Mouse (Mus musculus): ENCODE data around the gene Eif5a. TPM values are rescaled to one million over a fixed set of nuclear protein-coding genes. Genes with fewer than 3 reads are reported as not detected.
"Not testable (repeated sequence)": the region's sequence is repeated elsewhere in the genome, so short reads cannot be mapped to it uniquely, and the experiment has no call there.

Eif5a gene
- polyA plus RNA-seq, 1 experiment from 2014 or later = 914 TPM

DNA sequence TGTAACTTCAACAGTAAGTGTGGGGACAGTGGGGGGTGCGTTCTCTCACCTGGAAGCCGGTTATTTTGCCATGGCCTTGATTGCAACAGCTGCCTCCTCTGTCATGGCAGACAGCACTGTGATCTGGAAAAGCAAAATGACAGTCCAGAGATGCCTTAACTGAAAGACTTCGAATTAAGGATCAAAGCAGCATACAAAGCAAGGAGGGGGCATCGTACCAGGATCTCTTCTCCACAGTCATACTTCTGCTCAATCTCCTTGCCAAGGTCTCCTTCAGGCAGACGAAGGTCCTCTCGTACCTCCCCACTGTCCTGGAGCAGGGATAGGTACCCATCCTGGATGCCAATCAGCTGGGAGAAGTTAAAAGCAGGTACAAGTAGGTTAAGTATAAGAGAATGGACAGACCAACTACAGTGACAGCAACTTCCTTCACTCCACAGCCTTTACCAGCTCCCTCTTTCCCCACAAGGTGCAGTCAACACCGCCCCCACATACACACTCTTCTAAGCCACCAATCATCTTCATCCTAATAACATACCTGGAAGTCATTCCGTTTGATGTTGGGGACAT is 4.3 kb downstream of the Eif5a start:
- DNase-seq (no peak), ATAC-seq (no peak)
- H3K36me3 ChIP-seq (replicated peaks; ENCODE audit: insufficient read depth, low read length) = peaks cover 42% of the 10 kb centered on the region
- H3K4me1 ChIP-seq (ENCODE audit: insufficient read depth) = peaks cover 57% of the 10 kb centered on the region
- H3K4me3 ChIP-seq (ENCODE audit: low read depth, low read length) = no peak overlapping the region
- H3K27ac ChIP-seq (ENCODE audit: low read depth) = peak overlapping the region; percentile 90
- WGBS (ENCODE audit: insufficient replicate concordance) = 74% methylated on average over 8 of the region's 8 CpGs
- TF ChIP-seq CTCF (IDR thresholded peaks at IDR 0.05; ENCODE audit: low read depth) (no peak), EP300 (IDR thresholded peaks at IDR 0.05; ENCODE audit: low read depth) (no peak)
- H3K4me2 ChIP-seq (ENCODE audit: low read depth, low read length) = peak overlapping the region; percentile 99; the same call in 1 of the 2 replicates
- no peaks in the 10 kb centered on the region for H3K9me3 ChIP-seq (ENCODE audit: low read length)
- H3K9ac ChIP-seq (replicated peaks) = peak overlapping the region; percentile 93
- no peaks in the 10 kb centered on the region for H3K27me3 ChIP-seq (ENCODE audit: insufficient read depth, low read length)

DNA sequence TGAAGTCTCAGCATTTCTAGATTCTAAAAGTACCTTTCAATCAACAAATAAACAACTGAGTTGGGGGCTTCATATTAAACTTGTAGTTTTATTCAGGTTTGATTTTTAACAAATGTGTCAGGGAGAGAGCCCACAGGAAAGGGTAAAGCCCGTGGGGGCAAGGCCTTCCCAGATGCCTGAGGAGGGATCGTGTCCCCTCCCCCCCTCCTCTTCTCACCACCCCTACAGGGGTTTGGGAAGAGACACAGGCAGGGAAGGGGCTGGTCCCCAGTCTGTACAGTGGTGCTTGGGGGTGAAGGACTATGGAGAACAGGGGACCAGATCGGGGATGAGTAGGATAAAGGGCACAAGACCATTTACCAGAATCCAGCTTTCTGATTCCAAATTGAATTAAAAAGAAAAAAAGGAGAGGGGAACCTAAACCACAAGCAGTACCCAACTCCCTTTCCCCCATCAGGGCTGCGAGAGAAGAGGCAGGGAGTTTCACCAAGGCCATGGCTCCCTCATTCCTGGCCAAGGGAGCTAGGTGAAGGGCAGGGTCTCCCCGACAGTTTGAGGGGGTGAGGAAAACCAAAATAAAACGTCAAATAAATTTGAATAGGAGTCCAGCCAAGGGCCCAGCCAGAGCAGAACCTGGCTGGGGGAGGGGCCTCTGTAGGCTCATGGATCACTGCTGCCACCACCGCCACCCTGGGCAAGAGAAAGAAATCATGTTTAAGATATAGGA is 4.9 kb downstream of the Eif5a start:
- H3K4me3 ChIP-seq (ENCODE audit: low read depth, low read length) = peak overlapping the region; percentile 97
- peaks cover 53% of the 10 kb centered on the region for H3K4me1 ChIP-seq (ENCODE audit: insufficient read depth)
- peak; percentile 18 for DNase-seq
- H3K4me2 ChIP-seq (ENCODE audit: low read depth, low read length) = peak overlapping the region; percentile 99
- peak overlapping the region; percentile 93 for H3K9ac ChIP-seq (replicated peaks)
- WGBS (ENCODE audit: insufficient replicate concordance) = 53% methylated on average over 7 of the region's 7 CpGs
- H3K36me3 ChIP-seq (replicated peaks; ENCODE audit: insufficient read depth, low read length) = peaks cover 48% of the 10 kb centered on the region
- not testable (repeated sequence) for H3K27me3 ChIP-seq (ENCODE audit: insufficient read depth, low read length); H3K9me3 ChIP-seq (ENCODE audit: low read length); ATAC-seq
- peak overlapping the region; percentile 90 for H3K27ac ChIP-seq (ENCODE audit: low read depth)

DNA sequence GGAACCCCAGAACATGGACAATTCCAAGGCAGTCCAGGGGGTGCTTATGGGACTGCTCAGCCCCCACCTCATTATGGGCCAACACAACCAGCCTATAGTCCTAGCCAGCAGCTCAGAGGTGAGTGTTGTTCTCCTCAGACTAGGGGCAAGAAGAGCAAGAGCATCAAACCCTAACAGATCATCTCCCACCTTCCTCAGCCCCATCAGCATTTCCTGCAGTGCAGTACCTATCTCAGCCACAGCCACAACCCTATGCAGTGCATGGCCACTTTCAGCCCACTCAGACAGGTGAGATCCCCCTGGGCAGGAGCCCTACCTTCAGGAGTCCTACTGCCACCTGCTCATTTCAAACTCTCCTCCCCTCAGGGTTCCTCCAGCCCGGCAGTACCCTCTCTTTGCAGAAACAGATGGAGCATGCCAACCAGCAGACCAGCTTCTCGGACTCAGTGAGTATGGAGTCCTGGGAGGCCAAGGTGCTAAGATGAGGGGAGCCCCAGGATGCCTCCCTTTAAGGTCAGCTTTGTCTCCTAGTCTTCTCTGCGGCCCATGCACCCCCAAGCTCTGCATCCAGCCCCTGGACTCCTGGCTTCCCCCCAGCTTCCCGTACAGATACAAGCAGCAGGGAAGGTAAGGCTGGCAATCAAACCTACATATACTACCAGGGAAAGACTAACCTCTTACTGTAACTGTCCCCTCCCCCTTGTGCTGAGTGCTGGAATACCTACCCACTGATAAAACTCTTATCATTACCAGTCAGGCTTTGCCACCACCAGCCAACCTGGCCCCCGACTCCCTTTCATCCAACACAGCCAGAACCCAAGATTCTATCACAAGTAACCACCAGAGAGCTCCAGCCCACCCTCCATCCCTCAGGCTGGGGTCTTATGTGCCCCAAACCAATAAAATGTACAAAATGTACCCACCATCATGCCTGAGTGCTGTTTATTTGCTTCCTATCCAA is 5.8 kb downstream of the Eif5a start:
- H3K9ac ChIP-seq (replicated peaks) = peak overlapping the region; percentile 93

DNA sequence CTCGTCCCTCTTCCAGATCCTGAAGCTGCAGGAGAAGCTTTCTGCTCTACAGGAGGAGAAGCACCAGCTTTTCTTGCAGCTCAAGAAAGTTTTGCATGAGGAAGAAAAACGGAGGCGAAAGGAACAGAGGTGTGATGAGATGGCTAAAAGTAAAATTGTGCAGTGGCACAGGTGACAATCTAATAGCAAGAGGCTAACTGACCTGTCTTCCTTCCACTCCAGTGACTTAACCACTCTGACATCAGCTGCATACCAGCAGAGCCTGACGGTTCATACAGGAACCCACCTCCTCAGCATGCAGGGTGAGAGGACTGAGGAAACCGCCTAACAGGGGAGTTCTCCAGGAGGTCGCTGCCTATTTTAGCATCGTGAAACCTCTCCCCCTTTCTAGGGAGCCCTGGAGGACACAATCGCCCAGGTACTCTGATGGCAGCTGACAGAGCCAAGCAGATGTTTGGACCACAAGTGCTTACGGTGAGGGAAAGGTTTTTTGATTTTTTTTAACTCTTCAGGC is 6.8 kb downstream of the Eif5a start:
- 29% methylated on average over 9 of the region's 9 CpGs for WGBS (ENCODE audit: insufficient replicate concordance)
- H3K9ac ChIP-seq (replicated peaks) = peak overlapping the region; percentile 93
- no peaks in the 10 kb centered on the region for H3K9me3 ChIP-seq (ENCODE audit: low read length)
- peaks cover 66% of the 10 kb centered on the region for H3K36me3 ChIP-seq (replicated peaks; ENCODE audit: insufficient read depth, low read length)
- H3K4me2 ChIP-seq (ENCODE audit: low read depth, low read length) = peak overlapping the region; percentile 99
- peaks cover 53% of the 10 kb centered on the region for H3K4me1 ChIP-seq (ENCODE audit: insufficient read depth)
- H3K27ac ChIP-seq (ENCODE audit: low read depth) = peak overlapping the region; percentile 90
- no peak for TF ChIP-seq CTCF (IDR thresholded peaks at IDR 0.05; ENCODE audit: low read depth)
- no peak for TF ChIP-seq EP300 (IDR thresholded peaks at IDR 0.05; ENCODE audit: low read depth)
- DNase-seq (peak; percentile 15), ATAC-seq (no peak)
- peak overlapping the region; percentile 97 for H3K4me3 ChIP-seq (ENCODE audit: low read depth, low read length)
- H3K27me3 ChIP-seq (ENCODE audit: insufficient read depth, low read length) = no peaks in the 10 kb centered on the region

More for the DNA sequence above, 5.8 kb downstream of the Eif5a start:
- no peak for TF ChIP-seq CTCF (IDR thresholded peaks at IDR 0.05; ENCODE audit: low read depth)
- peak; percentile 94 for TF ChIP-seq EP300 (IDR thresholded peaks at IDR 0.05; ENCODE audit: low read depth)
- H3K27me3 ChIP-seq (ENCODE audit: insufficient read depth, low read length) = no peaks in the 10 kb centered on the region
- peak overlapping the region; percentile 90 for H3K27ac ChIP-seq (ENCODE audit: low read depth)
- peaks cover 53% of the 10 kb centered on the region for H3K4me1 ChIP-seq (ENCODE audit: insufficient read depth)
- DNase-seq = peak; percentile 54
- peaks cover 56% of the 10 kb centered on the region for H3K36me3 ChIP-seq (replicated peaks; ENCODE audit: insufficient read depth, low read length)
- peak overlapping the region; percentile 99 for H3K4me2 ChIP-seq (ENCODE audit: low read depth, low read length)
- H3K9me3 ChIP-seq (ENCODE audit: low read length) = no peaks in the 10 kb centered on the region
- peak overlapping the region; percentile 97 for H3K4me3 ChIP-seq (ENCODE audit: low read depth, low read length)
- WGBS (ENCODE audit: insufficient replicate concordance) = 49% methylated on average over 5 of the region's 5 CpGs
- peak; percentile 14 for ATAC-seq

DNA sequence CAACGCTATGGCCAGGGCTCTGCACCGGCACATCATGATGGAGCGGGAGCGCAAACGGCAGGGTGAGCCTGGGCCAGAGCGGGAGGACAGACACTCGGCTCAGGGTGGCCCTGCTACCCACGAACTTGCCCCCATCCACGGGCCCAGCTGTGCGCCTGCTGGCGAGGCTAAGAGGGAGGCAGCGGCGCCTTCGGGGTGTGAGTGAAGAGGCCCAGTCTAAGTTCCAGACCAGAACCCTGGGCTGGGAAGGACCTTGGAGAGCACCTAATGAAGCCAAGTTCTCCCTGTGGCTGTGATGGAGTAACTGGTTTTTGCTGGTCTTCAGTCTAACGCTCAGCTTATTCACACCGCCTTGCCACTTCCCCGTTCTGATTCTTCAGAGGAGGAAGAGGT is 7.4 kb downstream of the Eif5a start:
- H3K36me3 ChIP-seq (replicated peaks; ENCODE audit: insufficient read depth, low read length) = peaks cover 72% of the 10 kb centered on the region

More for the DNA sequence above, 7.4 kb downstream of the Eif5a start:
- H3K4me1 ChIP-seq (ENCODE audit: insufficient read depth) = peaks cover 51% of the 10 kb centered on the region
- DNase-seq (peak; percentile 55), ATAC-seq (no peak; the same call in 1 of the 2 replicates)
- peak overlapping the region; percentile 90 for H3K27ac ChIP-seq (ENCODE audit: low read depth)
- H3K4me2 ChIP-seq (ENCODE audit: low read depth, low read length) = peak overlapping the region; percentile 99
- H3K9ac ChIP-seq (replicated peaks) = peak overlapping the region; percentile 93
- no peak for TF ChIP-seq CTCF (IDR thresholded peaks at IDR 0.05; ENCODE audit: low read depth)
- TF ChIP-seq EP300 (IDR thresholded peaks at IDR 0.05; ENCODE audit: low read depth) = no peak
- under 1% methylated on average over 17 of the region's 17 CpGs for WGBS (ENCODE audit: insufficient replicate concordance)
- peak overlapping the region; percentile 97 for H3K4me3 ChIP-seq (ENCODE audit: low read depth, low read length)
- H3K9me3 ChIP-seq (ENCODE audit: low read length) = no peaks in the 10 kb centered on the region
- H3K27me3 ChIP-seq (ENCODE audit: insufficient read depth, low read length) = no peaks in the 10 kb centered on the region
